Mouse (Mus musculus) hematopoietic stem cell, adult 5-6 weeks (primary cell): ENCODE measurements at regions not wholly inside any gene's neighbourhood (a gene's known extent, or its start where the extent isn't known, plus 50 kb on each side); places are given as distances from the start of the nearest gene placed in this dataset.

ENCODE experiments used
- ATAC-seq, 2 experiments: fragments of 125-278 bp in 1 of 2; replicated peaks in 1 of 2; 2 replicates each; pipeline ENCODE4 v1.8.0; 2016 to 2017; ENCODE audit warnings: inconsistent platforms in 2 of 2, mild to moderate bottlenecking in 2 of 2, moderate number of reproducible peaks in 2 of 2, low read depth in 1 of 2, moderate TSS enrichment in 1 of 2; ENCODE audit not compliant: low FRiP score in 2 of 2, poor library complexity in 2 of 2, severe bottlenecking in 2 of 2, insufficient read depth in 1 of 2, low TSS enrichment in 1 of 2

DNA sequence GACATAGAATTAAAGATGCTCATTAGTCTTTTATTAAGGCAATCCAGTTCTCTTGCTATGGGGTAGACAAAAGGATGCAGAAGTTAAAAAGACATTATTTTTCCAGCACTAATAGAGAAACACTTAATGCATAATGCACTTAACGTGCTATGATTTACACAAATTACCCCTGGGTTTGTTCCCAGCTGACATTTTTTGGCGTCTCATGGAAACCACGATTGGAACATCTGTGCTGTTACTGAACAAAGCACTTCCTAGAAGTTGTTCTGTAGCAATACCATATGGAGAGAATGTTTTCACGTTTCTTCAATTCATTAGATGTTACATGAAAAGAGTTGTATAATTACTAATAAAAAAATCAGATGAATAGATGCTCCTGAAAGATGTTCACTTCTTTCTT is 635.2 kb downstream of the Gm597 start:
- no peak for ATAC-seq

DNA sequence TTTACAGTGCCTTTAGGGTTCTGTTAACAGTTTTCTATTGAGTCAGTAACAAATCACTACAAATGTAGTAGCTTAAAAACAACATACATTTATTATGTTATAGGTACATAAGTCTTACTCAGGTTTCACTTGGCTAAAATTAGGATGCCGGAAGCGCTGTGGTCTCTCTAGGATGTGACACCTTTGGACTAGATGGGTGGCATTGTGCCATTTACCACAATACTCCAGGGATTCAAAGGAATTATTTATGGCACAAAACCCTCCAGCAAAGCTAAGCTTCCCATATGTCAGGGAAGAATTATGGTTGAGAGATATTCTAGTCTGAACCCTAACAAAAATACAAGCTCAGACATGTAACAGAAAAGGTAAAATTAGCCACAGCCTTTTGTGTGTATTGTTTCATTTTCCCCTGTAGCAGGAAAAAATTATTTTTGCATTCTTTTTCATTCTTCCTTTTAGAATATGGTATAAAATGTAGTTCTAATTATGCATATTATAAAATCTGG is 678.0 kb downstream of the Gm597 start:
- ATAC-seq: no peak

DNA sequence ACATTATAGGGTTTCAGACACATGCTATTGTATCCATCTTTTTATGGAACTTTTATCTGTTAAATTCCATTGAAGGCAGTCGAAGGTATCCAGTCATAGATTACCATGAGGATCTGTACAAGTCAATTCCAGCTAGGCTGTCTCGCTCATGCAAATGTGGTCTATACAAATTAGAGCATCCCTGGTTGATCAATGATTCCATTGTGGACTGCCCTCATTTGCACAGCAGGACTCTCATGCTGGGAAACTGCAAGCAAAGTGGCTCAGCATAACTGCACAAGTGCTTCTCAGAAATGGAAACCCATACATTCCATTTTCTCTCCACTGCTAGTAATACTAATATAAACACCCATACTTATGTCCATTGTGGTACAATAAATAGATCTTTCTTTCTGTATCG is 695.6 kb downstream of the Gm597 start:
- ATAC-seq: no peak

DNA sequence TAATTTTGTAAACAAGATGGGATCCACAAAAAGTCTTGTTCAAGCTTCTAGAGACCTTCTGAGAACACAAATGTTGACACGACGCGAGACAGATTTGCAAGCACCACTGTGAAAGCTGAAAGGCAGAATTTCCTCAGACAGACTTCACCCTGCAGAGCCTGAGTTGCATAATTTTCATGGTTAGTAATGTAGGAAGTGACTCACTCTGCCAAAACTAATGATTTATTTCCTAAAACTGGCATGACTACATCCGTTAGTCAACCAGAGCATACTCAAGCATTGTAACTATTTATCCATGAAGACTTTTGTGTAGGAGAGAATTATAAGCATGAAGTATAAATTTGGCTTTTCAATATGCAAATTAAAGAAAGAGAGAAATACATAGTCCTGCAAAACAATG is 726.1 kb downstream of the Gm597 start:
- peak; percentile 98 to 99 for ATAC-seq

DNA sequence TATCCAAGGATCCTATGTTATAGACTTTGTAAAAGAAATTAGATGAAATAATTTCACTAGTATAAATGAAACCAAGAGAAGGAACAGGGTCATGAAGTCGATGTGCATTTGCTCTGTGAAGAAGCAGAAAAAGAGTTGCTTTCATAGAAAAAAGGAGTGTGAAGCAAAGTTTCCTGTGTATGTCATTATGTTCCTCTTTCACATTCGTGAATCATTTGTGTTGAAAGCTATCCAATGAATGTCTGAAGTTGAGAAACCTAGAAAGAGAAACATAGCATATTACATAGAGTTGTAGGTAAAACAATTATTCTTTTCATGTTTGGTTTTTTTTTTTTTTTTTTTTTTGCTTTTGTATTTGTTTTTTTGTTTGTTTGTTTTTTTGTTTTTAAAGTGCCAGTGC is 732.1 kb downstream of the Gm597 start:
- peak; percentile 46 to 60; a peak in 3 of 4 replicates for ATAC-seq

GRCm38 (mm10) chr1:28047379-28047778 is 732.7 kb downstream of the Gm597 start:
- ATAC-seq: no peak

DNA sequence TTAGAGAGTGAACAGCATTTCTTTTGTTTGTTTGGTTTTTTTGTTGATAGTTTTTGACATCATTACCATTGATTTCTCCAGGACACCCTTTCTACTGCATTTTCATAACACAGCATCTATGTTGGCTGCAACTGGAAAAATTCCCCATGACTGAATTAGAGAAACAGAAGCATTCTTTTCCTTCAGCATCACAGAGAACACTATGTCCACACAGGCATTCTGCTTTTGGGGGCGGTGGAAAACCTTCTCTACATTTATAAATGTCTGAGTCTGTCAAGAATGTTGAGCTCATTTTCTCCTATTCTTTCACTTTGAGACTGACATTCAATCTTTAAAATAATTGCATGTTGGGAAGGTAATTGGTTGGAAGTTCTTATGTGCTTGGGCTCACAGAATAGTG is 734.4 kb downstream of the Gm597 start:
- ATAC-seq: no peak

DNA sequence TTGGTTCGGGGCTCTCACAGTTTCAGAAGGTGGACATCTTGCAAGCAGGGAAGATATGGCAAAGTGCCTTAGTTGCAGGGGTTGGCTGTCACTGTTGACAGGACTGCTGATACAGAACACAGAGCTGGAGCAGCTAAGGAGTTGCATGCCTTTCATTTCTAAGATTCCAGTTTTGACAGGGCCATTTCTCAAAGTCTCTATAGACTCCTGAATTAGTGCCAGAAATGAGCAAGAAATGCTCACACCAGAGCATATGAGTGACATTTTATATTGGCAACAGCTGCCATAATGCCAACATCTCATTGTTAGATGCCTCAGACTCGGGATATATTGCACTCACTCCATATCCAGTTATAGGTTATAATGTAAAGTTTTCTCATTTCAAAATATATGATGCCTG is 754.3 kb downstream of the Gm597 start:
- no peak for ATAC-seq

DNA sequence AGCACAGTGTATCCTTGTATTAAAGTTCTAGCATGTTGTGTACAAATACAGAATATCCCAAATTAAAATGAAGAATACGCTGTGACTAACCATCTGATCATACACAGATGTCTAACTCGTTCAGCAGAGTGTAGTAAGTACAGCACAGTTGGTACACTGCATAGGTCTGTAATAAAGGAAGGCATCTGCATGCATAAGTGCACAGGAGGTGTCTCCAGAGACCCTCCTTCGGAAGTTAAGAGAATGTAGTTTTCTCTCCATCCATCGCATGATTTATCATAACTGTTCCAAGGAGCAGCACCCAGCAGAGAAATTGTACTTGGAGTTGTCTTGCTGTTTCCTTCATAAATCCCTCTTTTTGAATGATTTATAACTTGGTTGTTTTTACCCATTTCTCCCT is 781.6 kb downstream of the Gm597 start:
- ATAC-seq: no peak

- no peak for ATAC-seq
These were observed 816.7 kb downstream of the Gm597 start for GRCm38 (mm10) chr1:27963369-27963768.
